Mouse (Mus musculus) kidney, postnatal 14 days (tissue): ENCODE measurements around the gene Rps19bp1.

Experiments used
- DNase-seq: peaks from one replicate; pipeline ENCODE4 v3.0.0; 2022; ENCODE audit warnings: mixed read lengths

Rps19bp1 gene

DNA sequence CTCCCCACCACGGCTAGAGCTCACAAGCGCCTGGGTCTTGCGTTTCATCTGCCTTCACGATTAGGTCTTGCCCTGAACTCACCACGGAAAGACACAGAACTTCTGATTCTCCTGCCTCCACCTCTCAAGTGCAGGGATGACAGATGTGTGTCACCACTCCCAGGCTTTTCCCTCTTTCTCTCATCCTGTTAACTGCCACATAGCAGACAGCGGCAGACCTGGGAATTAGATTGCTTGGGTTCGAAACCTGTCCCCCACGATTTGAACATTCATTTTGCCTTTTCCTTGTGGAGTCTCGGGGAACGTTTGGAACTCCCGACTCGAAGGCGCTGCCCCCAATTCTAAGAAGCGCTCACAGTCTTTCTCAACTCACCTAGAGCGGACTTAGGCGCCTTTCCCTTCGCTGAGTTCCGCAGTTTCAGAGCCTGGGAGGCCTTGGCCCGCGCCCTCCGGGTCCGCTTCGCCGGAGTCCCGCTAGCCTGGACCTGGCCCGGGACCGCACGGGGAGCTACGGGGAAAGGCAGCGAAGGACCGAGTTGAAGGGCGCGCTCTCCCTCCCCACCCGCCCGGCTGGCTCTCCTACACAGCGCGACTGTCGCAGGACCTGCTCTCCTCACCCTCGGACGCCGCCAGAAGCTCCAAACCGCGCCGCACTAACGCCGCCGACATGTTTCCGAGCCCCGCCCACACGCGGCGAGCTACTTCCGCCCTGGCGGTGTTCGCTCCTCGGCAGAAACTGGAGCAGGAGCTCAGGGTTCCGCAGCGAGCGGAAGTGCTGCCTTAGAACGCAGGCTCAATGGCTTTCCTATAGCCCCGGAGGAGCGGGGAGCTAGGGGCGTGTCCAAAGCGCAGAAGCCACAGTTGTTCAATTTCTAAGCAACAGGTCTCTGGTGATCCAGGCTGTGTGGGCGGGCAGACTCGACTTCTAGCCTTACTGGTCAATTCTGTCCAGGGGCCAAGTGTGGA is at the start of gene Rps19bp1:
TSS of gene Rps19bp1 (minus strand) at position 706 of the 966 bp plus-strand sequence.
- DNase-seq: peak; percentile 92

DNA sequence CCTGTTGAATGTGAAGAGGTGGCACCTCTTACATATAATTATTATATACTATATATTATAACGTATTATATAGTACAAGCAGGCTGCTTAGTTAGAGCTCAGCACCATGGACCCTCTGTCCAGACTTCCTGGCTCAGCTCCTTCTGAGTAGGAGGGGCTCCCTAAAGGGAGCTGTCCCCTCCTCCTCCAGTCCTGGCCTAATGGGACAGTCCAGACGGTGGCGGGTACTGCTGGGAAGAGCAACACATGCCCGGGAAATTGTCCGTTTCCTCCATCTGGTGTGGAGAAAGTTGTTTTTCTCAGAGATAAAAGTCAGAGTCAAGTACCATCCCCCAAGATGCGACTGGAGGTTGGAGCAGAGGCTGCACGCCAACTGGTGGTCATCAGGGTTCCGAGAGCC is 42.0 kb upstream of the Rps19bp1 start:
- no peak for DNase-seq

DNA sequence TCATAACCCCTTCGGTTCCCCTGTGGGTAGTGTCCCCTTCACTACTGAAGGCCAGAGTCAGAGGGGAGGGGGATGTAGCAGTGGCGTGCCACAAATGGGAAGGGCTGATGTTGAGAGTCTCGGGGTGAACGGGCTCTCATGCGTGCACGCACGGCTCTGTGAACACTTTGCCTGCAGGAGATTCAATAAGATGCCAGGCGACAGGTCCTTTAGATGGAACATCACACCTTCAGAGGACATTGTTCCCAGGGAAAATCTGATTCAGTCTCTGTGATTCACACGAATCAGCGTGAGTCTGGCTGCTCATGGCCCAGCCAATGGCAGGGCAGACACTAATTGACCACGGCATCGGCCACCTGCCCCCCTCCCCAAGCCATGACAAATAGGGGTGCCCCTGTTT is 40.1 kb upstream of the Rps19bp1 start:
- DNase-seq: no peak

DNA sequence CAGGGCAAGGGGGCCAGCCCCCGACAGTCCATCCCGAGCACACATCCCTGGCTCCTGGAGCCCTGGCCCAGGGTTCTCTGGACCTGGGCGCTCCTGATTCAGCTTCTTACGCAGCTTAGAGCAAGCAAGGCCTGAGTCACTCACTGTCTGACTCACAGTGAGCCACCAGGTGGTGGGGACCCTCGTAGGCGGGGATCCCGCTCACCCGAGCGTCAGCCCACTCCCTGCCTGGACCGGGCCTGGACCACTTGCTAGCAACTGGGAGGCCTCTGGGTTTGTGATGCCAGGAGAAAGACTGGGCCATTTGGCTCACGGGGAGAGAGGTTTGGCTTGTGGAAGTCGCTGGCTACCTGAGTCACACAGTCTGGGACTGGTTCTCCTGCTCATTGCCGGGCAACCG is 39.7 kb upstream of the Rps19bp1 start:
- no peak for DNase-seq

DNA sequence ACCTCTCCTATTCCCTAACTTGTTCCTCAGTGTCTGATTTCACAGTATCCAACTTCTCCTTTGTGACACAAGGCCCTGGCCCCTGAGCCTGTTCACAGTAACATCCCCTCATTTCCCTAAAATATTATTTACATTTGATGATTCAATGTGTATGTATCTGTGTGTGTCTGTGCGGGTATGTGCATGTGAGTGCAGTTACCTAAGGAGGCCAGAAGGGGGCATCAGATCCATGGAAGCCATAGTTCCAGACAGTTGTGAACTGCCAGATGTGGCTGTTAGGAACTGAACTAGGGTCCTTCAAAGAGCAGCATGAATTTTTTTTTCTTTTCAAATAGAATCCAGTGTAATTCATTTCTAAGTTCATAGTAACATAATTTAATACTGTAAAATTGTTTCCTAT is 33.0 kb upstream of the Rps19bp1 start:
- DNase-seq: no peak

DNA sequence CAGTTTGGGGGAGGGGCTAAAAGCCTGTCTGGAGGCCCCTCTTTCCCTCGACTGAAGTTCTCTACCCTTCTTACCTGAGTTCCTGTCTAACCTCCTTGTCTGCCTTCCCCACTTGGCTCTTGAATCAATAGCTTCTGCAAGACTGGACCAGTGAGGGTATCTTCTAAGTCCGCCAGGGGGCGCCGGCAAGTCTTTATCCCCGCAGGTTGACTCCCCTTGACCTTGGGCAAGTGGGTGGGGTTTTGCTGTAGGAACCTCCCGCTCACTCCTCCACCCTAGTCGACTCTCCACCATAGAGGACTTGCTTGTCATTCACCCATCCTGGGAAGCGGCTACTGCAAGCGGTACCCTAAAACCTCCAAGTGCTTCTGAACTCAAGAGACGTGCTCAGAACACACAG is 25.3 kb upstream of the Rps19bp1 start:
- DNase-seq: peak; percentile 67

DNA sequence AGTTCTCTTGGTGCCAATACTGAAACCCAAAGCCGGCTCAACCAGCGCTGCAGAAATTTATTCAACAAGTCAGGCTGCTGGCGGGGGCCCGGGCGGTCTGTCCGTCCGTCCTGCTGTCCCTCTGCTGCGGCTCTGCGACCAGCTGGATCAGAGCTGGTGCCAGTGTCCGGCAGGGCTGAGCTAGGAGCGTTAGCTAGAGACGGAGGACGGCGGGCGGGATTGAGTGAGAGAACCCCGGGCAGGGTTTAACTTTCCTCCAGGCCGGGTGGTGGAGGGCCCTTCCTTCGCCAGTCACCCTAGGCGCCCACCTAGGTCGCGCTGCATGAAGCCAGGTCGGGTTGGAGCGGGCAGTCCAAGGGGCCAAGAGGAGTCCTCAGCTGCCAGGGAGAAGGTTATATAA is 23.9 kb upstream of the Rps19bp1 start:
- no peak for DNase-seq

DNA sequence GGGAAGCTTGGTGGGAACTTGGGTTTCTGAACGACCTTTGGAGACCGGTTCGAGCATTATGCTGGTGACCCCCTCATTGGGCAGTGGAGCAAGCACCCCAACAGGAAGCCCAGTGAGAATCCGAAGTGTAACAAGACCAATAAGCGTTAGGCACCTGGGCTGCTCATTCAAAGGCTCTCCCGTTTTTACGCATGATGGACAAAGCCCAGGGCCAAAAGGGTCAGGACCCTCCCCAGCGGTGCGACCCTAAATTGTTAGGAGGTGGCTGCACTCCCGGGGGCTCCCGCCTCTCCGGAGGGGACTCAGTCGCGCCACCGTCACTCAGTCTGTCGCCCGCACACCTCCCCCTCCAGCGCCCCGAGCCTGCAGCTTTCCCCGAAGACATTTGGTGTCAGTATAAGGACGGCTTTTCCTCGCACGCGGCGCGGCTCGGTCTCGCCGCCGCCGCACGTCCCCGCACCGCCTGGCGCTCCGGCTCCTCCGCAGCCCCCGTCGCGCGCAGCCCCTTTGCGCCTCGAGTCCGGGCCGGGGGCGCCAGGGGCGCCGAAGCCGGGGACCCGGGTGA is 22.8 kb upstream of the Rps19bp1 start, which contains the start of gene Cacna1i:
TSS of gene Cacna1i (plus strand) at position 388 of the 565 bp plus-strand sequence.
- DNase-seq: no peak

DNA sequence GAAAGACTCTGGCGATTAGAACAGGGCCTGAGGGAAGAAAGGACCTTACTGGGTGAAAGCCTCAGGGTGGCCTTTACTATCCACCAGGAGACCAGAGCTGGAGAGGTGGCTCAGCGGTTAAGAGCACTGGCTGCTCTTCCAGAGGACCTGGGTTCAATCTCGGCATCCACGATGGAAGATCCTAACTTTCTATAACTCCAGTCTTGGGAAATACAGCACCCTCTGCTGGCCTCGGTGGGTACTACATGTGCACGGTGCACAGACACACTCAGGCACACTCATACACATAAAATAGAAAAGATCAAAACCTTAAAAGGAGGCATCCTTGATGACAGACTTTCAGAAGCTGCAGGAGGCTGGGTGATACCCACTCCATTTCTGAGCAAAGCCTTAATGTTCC is 16.5 kb upstream of the Rps19bp1 start:
- DNase-seq: no peak

DNA sequence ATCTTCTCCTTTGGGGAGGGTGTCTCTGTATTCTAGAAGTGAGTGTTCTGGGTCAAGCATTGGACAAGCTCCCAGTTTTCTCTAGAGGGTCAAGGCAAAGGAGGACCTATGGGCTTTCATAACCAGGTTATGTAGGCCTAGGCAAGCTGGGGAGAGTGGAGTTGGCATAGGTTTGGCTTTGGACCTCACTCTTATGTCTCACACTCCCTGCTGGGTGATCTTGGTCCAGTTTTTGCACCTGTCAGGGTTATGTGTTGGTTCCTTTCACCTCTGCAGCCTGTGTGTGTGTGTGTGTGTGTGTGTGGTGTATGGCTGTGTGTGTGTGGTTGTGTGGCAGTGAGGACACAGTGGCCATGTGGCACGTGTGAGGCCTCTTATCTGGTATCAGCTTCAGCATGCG is 14.9 kb upstream of the Rps19bp1 start:
- no peak for DNase-seq

DNA sequence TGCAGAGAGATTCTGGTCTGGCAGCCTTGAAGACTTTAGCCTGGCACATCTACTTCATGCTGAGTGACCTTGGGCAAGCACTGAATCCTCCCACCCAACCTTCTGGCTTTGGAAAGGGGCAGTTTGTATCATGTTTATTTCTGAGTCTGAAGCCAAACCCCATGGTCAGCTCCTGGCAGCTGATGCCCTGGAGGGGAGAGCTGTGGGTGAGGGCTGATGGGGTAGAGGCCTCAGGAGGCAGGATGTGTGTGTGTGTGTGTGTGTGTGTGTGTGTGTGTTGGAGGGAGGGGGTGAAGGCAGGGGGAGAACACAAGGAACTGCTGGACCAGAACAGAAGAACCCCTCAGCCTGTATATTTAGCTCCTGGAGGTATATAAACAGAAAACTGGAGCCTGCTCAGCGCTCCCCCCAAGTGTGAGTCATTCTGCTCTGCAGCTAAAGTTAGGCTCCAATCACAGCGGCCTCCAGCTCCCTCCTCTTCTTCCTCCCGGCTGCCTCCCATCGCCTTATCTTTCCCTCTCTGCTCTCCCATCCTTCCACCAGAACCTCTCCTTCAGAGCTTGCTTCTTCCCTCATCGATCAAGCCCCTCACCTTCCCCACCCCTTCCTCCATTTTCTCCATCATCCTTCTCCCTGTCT is 14.1 kb upstream of the Rps19bp1 start:
- DNase-seq: no peak

DNA sequence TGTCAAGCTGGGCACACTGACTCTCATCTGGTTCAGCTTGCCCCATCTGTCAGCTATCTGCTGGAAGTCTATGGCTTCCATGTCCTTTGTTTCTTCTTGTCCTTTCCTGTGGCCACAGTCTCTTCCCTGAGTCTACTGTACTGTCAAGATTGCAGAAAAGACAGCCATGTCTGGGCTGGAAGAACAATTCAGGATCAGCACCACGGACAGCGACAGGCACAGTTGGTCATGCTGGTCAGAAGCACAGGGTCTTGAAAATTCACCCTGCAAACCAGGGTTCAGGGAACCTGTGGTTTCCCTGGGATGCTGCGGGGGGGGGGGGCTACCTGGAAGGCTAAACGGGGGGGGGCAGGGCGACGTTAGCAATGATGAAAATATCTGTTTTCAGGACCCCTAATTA is 13.5 kb upstream of the Rps19bp1 start:
- DNase-seq: peak; percentile 78

DNA sequence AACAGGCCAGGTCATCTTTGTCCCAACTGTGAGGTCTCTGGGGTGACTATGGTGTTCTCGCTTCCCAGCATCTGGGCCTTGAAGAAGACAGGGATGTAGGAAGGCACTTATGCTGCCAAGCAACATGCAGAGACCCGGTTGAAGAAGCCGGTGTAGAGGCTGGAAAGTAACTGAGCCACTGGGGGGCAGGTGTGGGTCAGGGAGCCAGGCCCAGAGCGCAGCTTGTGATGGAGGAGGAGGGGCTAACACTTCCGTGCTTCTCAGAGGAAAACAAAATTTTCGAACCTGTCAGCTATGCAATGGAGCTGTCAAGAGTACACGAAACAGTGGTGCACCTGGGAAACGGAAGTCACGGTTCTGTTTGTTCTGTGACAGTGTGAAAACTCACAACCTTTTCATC is 13.0 kb upstream of the Rps19bp1 start:
- DNase-seq: no peak

DNA sequence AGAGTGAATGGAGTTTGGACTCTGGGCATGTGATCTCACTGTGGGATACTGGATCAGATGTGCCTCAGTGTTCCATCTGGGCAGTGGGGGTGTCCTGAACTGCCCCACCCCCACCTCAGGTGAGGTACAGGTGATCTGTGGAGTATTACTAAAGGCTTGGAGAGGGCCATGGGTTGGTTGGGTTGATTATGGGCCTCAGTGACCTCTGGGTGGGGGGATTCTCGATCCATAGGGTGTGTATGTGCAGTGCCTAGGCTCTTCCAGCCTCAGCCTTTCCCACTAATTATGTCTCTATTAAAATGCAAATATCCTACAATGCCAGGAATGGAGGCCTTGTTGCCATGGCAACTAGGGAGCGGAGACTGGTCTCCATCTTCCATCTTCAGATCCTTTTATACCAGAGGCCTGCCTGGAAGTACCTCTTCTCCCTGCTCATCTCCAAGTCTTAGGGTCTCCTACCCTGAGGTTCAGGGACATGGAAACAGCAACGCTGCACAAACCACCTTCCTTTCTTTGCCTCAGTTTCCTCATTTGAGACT is 7.8 kb upstream of the Rps19bp1 start:
- no peak for DNase-seq

DNA sequence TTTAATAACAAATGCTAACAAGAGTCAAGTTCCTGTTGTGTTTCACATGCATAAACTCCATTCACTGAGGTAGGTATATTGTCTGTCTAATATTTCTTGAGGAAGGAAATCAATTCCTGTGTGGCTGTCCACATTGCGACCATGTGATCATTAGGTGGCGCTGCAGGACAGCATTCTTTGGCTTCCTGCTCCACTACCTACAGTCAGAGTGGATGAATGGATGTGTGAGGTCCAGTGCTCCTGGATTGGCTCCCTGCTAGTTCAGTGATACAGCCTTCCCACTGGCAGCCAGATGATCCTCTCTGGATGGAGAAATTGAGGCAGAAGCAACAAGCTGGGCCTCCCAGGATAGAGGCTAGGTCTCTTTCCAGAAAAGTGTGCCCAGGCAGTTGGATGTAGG is 2.2 kb upstream of the Rps19bp1 start:
- DNase-seq: peak; percentile 88

DNA sequence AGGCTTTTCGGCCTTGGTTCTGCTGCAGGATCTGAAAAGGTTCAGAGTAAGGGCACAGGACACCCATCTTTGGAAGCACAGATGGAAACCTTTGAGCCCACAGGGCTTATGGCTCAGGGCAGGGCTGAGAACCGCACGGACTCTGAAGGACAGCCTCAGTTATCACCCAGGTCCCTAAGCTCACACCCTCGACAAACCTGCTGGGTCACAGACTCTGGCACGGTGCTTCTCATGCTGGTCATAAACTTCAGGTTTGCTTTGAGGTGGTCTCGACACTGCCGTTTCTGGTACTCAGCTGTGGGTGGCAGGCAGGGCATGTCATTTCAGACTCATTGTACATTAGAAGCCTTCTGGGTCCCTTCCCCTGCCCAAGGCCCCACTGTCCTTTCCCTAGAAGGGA is 3.0 kb downstream of the Rps19bp1 start:
- DNase-seq: no peak

DNA sequence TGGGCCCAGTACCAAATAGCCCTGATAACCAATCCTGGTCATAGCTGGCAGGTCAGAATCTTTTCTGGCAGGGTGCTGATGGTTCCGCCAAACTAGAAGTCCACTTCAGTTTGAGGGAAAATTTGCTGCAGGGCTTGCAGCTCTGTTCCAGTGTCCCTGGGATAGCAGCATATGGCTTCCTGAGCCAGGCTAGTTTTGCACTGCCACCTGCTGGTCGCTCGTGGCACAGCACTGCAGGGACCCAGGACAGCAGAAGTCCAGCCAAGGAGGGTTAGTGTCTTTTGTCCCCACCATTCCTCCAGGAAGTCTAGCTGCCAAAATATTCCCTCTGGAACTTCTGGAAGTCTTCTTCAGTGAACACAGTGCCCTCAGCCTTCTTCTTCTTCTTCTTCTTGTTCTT is 3.4 kb downstream of the Rps19bp1 start:
- DNase-seq: peak; percentile 88

DNA sequence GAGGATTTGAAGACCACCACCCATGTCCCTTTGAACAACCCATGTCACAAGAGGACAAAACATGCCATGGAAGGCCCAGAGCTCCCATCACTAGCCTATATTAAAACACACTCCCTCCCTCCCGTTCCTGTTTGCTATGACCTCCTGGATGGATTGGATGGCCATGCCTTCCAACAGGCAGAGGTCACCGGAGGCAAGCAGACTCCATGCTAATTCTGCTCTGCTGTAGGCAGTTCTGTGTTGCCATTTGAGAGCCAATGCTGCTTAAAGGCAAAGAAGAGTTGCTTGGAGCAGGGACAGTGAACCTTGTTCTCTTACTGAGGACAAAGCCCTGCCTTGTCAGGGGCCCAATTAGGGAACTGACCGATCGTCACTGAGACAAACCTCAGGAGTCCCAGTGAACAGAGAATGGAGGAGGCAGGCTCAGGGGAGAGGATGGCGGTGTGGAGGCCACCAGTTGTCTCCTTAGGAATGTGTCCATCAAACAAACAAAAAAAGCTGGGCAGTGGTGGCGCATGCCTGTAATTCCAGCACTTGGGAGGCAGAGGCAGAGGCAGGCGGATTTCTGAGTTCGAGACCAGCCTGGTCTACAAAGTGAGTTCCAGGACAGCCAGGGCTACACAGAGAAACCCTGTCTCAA is 4.6 kb downstream of the Rps19bp1 start:
- DNase-seq: no peak

DNA sequence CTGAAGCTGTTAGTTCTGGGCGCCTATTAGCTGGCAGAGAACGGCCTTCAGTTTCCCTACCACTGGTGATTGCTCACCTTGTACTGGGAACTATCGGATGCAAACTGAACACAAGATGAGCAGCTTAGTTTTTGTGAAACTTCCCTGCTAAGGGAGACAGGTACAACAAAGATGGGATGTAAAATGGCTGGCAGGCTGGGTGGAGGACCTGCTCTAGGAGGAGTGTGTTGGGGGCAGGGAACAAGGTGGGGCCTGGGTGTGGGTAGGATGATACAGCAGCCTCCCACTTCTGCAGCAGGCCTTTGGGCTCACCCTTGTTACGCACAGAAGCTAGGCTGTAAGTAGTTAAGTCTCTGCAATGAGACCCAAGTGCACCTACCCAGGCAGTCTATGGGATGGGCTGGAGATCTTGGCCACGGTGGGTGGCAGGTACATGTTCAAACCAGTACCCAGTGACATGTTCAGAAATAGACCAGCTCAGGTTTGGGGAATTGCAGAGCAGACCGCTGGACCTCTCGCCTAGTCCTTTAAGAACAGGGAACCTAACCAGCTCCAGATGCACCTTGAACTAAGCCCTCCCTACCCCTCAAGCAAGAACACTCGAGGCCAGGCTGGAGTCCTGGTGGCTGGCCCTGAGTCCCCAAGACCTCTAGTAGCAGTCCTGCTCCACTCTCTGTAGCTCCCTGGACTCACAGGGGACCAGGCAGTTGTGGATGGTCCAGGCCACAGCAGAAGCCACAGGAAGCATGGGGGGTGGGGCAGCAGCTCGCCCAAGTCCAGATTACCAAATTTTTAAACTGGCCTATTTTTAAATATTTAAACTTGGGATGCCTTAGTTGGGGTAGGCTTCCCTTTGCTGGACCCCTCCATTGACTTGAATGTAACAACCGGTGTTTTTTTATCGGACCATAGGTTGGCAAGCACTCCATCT is 5.6 kb downstream of the Rps19bp1 start:
- no peak for DNase-seq

DNA sequence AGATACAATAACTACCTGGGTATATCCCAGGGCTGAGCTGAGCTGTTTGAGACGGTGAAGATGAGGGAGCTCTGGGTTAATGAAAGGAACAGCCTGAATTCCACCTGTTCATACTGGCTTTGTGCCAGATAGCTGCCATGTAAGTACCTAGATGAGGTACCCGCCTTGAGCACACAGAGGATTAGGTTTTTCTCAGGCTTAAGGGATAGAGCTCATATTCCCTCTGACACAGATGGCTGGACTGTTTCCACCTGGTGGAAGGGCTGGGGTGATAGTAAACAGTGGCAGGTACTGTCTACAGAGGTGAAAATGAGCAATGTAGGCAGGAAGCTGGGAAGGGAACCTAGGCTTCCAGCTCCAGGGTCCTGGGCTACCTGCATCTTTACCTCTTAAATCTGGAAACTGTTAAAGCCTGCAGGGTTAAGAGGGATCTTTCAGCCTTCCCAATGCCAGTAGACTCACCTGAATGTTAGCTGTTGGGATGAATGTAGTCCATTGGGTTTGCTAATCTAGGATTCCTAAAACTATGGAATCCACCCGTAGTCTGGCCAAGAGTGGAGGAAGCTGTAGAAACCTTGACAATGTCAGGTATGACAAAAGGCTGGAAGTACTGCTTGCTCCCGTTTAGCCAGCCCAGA is 6.4 kb downstream of the Rps19bp1 start:
- DNase-seq: no peak
